Mouse (Mus musculus): ENCODE measurements around the gene Myh11. TPM values are rescaled to one million over a fixed set of nuclear protein-coding genes. Genes with fewer than 3 reads are reported as not detected.

The Myh11 gene
- polyA plus RNA-seq, 1 experiment, result 0.21 TPM

DNA sequence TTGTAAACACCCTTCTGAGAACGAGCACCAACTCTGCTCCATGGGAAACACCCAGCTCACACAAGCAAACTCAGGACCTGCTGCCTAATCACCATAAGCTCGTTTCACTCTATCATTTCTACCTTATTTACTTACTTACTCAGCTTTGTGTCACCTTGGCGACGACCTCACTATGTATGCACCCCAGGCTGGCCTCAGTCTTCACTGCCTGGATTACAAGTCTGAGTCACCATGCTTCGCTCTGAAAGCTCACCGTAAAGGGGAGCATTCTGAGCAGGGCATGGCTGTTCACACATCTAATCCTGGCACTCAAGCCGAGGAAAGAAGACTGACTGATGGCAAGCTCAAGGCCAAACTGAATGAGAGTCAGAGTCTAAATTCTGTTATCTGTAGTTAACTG is 12.5 kb upstream of the Myh11 start:
- no peak overlapping the region for H3K4me3 ChIP-seq (ENCODE audit: low read depth, low read length)
- H3K36me3 ChIP-seq (ENCODE audit: control insufficient read depth, insufficient read depth, low read length, poor library complexity, severe bottlenecking), result peaks cover 25% of the 10 kb centered on the region
- H3K4me1 ChIP-seq (ENCODE audit: control insufficient read depth, insufficient read depth, low read length), result no peaks in the 10 kb centered on the region
- TF ChIP-seq POLR2A (IDR thresholded peaks at IDR 0.05; ENCODE audit: insufficient read depth, low read length), result no peak
- no peak for TF ChIP-seq EP300 (IDR thresholded peaks at IDR 0.05; ENCODE audit: insufficient read depth, low read depth, low read length)
- no peak for TF ChIP-seq CTCF (IDR thresholded peaks at IDR 0.05; ENCODE audit: low read depth, low read length)
- no peak overlapping the region for H3K9ac ChIP-seq (ENCODE audit: low read depth, poor library complexity, severe bottlenecking)
- no peaks in the 10 kb centered on the region for H3K9me3 ChIP-seq (replicated peaks; ENCODE audit: control insufficient read depth, insufficient read depth, low read length, poor library complexity, severe bottlenecking)
- H3K27me3 ChIP-seq (ENCODE audit: control insufficient read depth, insufficient read depth, low read length, poor library complexity, severe bottlenecking), result no peaks in the 10 kb centered on the region
- no peak overlapping the region for H3K27ac ChIP-seq (ENCODE audit: insufficient read depth, low read length)

- H3K27ac ChIP-seq (ENCODE audit: insufficient read depth, low read length), result no peak overlapping the region
- no peak overlapping the region for H3K9ac ChIP-seq (ENCODE audit: low read depth, poor library complexity, severe bottlenecking)
- H3K36me3 ChIP-seq (ENCODE audit: control insufficient read depth, insufficient read depth, low read length, poor library complexity, severe bottlenecking), result peaks cover 25% of the 10 kb centered on the region
- no peak overlapping the region for H3K4me3 ChIP-seq (ENCODE audit: low read depth, low read length)
- no peak for TF ChIP-seq POLR2A (IDR thresholded peaks at IDR 0.05; ENCODE audit: insufficient read depth, low read length)
- no peak for TF ChIP-seq CTCF (IDR thresholded peaks at IDR 0.05; ENCODE audit: low read depth, low read length)
- no peak for TF ChIP-seq EP300 (IDR thresholded peaks at IDR 0.05; ENCODE audit: insufficient read depth, low read depth, low read length)
- H3K27me3 ChIP-seq (ENCODE audit: control insufficient read depth, insufficient read depth, low read length, poor library complexity, severe bottlenecking), result no peaks in the 10 kb centered on the region
- H3K9me3 ChIP-seq (replicated peaks; ENCODE audit: control insufficient read depth, insufficient read depth, low read length, poor library complexity, severe bottlenecking), result no peaks in the 10 kb centered on the region
- H3K4me1 ChIP-seq (ENCODE audit: control insufficient read depth, insufficient read depth, low read length), result no peaks in the 10 kb centered on the region
These were observed 12.0 kb upstream of the Myh11 start for GRCm38 (mm10) chr16:14303148-14303547.

GRCm38 (mm10) chr16:14298461-14298860 is 7.3 kb upstream of the Myh11 start:
- no peak for TF ChIP-seq EP300 (IDR thresholded peaks at IDR 0.05; ENCODE audit: insufficient read depth, low read depth, low read length)
- no peak for TF ChIP-seq POLR2A (IDR thresholded peaks at IDR 0.05; ENCODE audit: insufficient read depth, low read length)
- no peak for TF ChIP-seq CTCF (IDR thresholded peaks at IDR 0.05; ENCODE audit: low read depth, low read length)
- H3K9ac ChIP-seq (ENCODE audit: low read depth, poor library complexity, severe bottlenecking), result no peak overlapping the region
- no peaks in the 10 kb centered on the region for H3K9me3 ChIP-seq (replicated peaks; ENCODE audit: control insufficient read depth, insufficient read depth, low read length, poor library complexity, severe bottlenecking)
- no peak overlapping the region for H3K27ac ChIP-seq (ENCODE audit: insufficient read depth, low read length)
- H3K4me3 ChIP-seq (ENCODE audit: low read depth, low read length), result no peak overlapping the region
- H3K4me1 ChIP-seq (ENCODE audit: control insufficient read depth, insufficient read depth, low read length), result no peaks in the 10 kb centered on the region
- peaks cover 18% of the 10 kb centered on the region for H3K36me3 ChIP-seq (ENCODE audit: control insufficient read depth, insufficient read depth, low read length, poor library complexity, severe bottlenecking)
- H3K27me3 ChIP-seq (ENCODE audit: control insufficient read depth, insufficient read depth, low read length, poor library complexity, severe bottlenecking), result no peaks in the 10 kb centered on the region

DNA sequence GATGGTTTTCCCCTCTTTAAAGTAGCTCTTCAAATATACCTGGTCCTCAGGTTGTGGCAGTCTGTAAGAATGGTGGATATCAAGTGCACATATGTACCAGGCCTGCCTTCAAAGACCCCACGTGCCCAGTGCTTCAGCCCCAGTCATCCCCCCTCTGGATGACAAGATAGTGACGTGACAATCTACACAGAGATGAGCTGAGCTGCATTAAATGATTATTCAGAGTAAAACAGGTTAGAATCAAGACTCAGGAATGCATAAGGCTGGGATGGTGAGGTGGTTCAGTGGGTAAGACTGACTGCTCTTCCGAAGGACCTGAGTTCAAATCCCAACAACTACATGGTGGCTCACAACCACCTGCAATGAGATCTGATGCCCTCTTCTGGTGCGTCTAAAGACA is 6.6 kb upstream of the Myh11 start:
- H3K27ac ChIP-seq (ENCODE audit: insufficient read depth, low read length), result no peak overlapping the region
- no peak overlapping the region for H3K4me3 ChIP-seq (ENCODE audit: low read depth, low read length)
- H3K4me1 ChIP-seq (ENCODE audit: control insufficient read depth, insufficient read depth, low read length), result no peaks in the 10 kb centered on the region
- H3K27me3 ChIP-seq (ENCODE audit: control insufficient read depth, insufficient read depth, low read length, poor library complexity, severe bottlenecking), result no peaks in the 10 kb centered on the region
- no peaks in the 10 kb centered on the region for H3K9me3 ChIP-seq (replicated peaks; ENCODE audit: control insufficient read depth, insufficient read depth, low read length, poor library complexity, severe bottlenecking)
- peaks cover 18% of the 10 kb centered on the region for H3K36me3 ChIP-seq (ENCODE audit: control insufficient read depth, insufficient read depth, low read length, poor library complexity, severe bottlenecking)
- no peak for TF ChIP-seq POLR2A (IDR thresholded peaks at IDR 0.05; ENCODE audit: insufficient read depth, low read length)
- no peak for TF ChIP-seq CTCF (IDR thresholded peaks at IDR 0.05; ENCODE audit: low read depth, low read length)
- TF ChIP-seq EP300 (IDR thresholded peaks at IDR 0.05; ENCODE audit: insufficient read depth, low read depth, low read length), result no peak
- H3K9ac ChIP-seq (ENCODE audit: low read depth, poor library complexity, severe bottlenecking), result no peak overlapping the region

- Histone ChIP-seq H3K27ac (ENCODE audit: insufficient read depth, low read length) (no peak overlapping the region), H3K4me1 (ENCODE audit: control insufficient read depth, insufficient read depth, low read length) (no peaks in the 10 kb centered on the region), H3K9ac (ENCODE audit: low read depth, poor library complexity, severe bottlenecking) (no peak overlapping the region), H3K27me3 (ENCODE audit: control insufficient read depth, insufficient read depth, low read length, poor library complexity, severe bottlenecking) (no peaks in the 10 kb centered on the region), H3K4me3 (ENCODE audit: low read depth, low read length) (no peak overlapping the region), H3K36me3 (ENCODE audit: control insufficient read depth, insufficient read depth, low read length, poor library complexity, severe bottlenecking) (peaks cover 18% of the 10 kb centered on the region), H3K9me3 (replicated peaks; ENCODE audit: control insufficient read depth, insufficient read depth, low read length, poor library complexity, severe bottlenecking) (no peaks in the 10 kb centered on the region)
- no peak for TF ChIP-seq CTCF (IDR thresholded peaks at IDR 0.05; ENCODE audit: low read depth, low read length)
- TF ChIP-seq EP300 (IDR thresholded peaks at IDR 0.05; ENCODE audit: insufficient read depth, low read depth, low read length), result no peak
- no peak for TF ChIP-seq POLR2A (IDR thresholded peaks at IDR 0.05; ENCODE audit: insufficient read depth, low read length)
These were observed 6.0 kb upstream of the Myh11 start for GRCm38 (mm10) chr16:14297137-14297536.

GRCm38 (mm10) chr16:14296544-14297124 is 5.5 kb upstream of the Myh11 start:
- H3K27me3 ChIP-seq (ENCODE audit: control insufficient read depth, insufficient read depth, low read length, poor library complexity, severe bottlenecking), result no peaks in the 10 kb centered on the region
- H3K9ac ChIP-seq (ENCODE audit: low read depth, poor library complexity, severe bottlenecking), result no peak overlapping the region
- no peak overlapping the region for H3K4me3 ChIP-seq (ENCODE audit: low read depth, low read length)
- no peaks in the 10 kb centered on the region for H3K4me1 ChIP-seq (ENCODE audit: control insufficient read depth, insufficient read depth, low read length)
- H3K27ac ChIP-seq (ENCODE audit: insufficient read depth, low read length), result no peak overlapping the region
- H3K9me3 ChIP-seq (replicated peaks; ENCODE audit: control insufficient read depth, insufficient read depth, low read length, poor library complexity, severe bottlenecking), result no peaks in the 10 kb centered on the region
- H3K36me3 ChIP-seq (ENCODE audit: control insufficient read depth, insufficient read depth, low read length, poor library complexity, severe bottlenecking), result peaks cover 15% of the 10 kb centered on the region
- TF ChIP-seq CTCF (IDR thresholded peaks at IDR 0.05; ENCODE audit: low read depth, low read length) (no peak), EP300 (IDR thresholded peaks at IDR 0.05; ENCODE audit: insufficient read depth, low read depth, low read length) (no peak), POLR2A (IDR thresholded peaks at IDR 0.05; ENCODE audit: insufficient read depth, low read length) (no peak)

Data from ES-Bruce4 (cell line).